ENCODE assay signal across 13 mouse cellular contexts in the genomic region with DNA sequence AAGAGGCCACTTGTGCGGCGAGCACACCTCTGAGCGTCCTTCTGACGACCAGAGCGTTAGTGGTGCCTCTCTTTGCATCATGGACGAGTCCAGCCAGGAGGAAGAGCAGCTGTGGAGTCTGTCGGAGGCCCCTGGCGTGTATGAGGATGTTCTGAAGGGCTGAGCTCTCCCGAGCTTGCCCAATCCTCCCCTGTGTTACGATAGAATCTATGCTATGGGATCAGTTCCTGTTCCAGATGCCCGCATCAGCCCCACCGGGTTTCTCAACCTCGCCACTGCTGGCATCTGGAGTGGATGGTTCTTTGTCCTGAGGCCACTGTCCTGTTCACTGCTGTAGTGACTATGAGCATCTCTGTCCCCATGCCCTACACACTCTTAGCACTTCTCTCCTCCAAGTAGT.
"Had no signal": no experiment of that assay in that cellular context is flagged by ENCODE, and none has a peak within 500 bp of the region (broad histone marks: within the 10 kb centered on the region; RNA-seq: fewer than 3 reads in every experiment).

No protein-coding gene starts in this region.

- H3K9me3 ChIP-seq: intestine, embryonic 15.5 days; kidney, embryonic 15.5 days; limb, embryonic 10.5 days; neural tube, embryonic 12.5 days had no signal

- H3K27me3 ChIP-seq: intestine, embryonic 15.5 days; kidney, embryonic 15.5 days; neural tube, embryonic 12.5 days had no signal

- DNase-seq: kidney, adult 18-20 months; kidney, postnatal 14 days; lung, embryonic 14.5 days; lung, postnatal 14 days; thymus, postnatal 4 days had no signal

- H3K9ac ChIP-seq: intestine, embryonic 15.5 days; kidney, embryonic 15.5 days; liver, embryonic 14.5 days; lung, embryonic 14.5 days; neural tube, embryonic 12.5 days had no signal

- H3K27ac ChIP-seq: intestine, embryonic 15.5 days; kidney, embryonic 15.5 days; left cerebral cortex, adult 2 months; limb, embryonic 10.5 days; liver, embryonic 14.5 days; macrophage; neural tube, embryonic 12.5 days had no signal

- H3K4me3 ChIP-seq: intestine, embryonic 15.5 days; kidney, embryonic 15.5 days; left cerebral cortex, adult 2 months; limb, embryonic 10.5 days; neural tube, embryonic 12.5 days had no signal

- H3K36me3 ChIP-seq: intestine, embryonic 15.5 days had no signal

- H3K4me2 ChIP-seq: intestine, embryonic 15.5 days; kidney, embryonic 15.5 days; lung, embryonic 14.5 days; neural tube, embryonic 12.5 days had no signal

- ATAC-seq: intestine, embryonic 15.5 days; midbrain, embryonic 16.5 days had no signal
